Mouse (Mus musculus) A20 (cell line): ENCODE results near the gene Stard10.

ENCODE experiments used
- DNase-seq: peaks from one replicate; pipeline ENCODE4 v3.0.0-alpha.2; 2011; ENCODE audit warnings: low read depth, low spot score

Stard10 gene

DNA sequence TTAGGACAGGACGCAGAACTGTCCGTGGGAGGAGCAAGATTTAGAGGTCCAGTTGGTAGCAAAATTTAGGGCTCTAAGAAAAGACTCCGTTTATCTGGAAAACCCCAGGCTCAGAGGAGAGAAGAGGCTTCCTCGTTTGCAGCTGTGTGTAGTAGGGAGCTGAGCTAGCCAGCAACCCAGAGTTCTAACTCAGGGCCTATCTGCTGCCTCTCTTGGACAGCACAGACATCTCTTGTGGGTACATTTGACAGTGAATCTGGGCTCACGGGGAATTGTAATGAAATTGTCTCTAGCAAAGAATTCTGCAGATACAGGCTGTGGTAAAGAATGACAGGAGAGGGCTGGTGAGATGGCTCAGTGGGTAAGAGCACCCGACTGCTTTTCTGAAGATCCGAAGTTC is 14.2 kb upstream of the Stard10 start:
- DNase-seq, result peak; percentile 70

DNA sequence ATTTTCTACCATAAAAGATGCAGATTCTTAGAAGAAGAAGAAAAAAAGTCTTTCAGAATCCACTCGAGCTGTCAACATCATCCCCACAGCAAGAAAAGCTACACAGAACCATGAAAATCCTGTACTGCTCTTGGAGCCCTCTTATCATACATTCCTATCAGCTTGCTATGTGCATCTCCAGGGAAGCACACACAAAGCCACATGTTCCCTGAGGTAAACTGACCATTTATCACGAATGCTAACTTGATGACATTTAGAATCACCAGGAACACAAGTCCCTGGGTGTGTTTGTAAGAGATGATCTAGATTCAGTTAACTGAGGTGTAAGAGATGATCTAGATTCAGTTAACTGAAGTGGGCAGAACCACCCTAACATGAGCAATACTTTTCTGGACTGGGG is 10.0 kb upstream of the Stard10 start:
- no peak for DNase-seq

DNA sequence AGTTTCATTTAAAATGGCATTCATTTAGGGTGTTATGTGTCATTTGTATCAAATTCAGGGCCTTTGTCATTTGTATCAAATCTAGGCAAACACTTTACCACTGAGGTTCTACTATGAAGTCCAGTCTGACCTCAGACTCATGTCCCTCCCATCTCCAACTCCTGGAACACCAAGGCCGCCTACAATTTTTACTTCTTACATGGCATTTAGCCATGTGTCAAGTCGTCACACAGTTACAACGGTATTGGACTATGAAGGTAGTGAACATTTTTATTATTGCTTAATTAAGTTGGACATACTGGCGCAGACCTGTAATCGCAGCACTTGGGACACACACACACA is 6.9 kb upstream of the Stard10 start:
- no peak for DNase-seq

DNA sequence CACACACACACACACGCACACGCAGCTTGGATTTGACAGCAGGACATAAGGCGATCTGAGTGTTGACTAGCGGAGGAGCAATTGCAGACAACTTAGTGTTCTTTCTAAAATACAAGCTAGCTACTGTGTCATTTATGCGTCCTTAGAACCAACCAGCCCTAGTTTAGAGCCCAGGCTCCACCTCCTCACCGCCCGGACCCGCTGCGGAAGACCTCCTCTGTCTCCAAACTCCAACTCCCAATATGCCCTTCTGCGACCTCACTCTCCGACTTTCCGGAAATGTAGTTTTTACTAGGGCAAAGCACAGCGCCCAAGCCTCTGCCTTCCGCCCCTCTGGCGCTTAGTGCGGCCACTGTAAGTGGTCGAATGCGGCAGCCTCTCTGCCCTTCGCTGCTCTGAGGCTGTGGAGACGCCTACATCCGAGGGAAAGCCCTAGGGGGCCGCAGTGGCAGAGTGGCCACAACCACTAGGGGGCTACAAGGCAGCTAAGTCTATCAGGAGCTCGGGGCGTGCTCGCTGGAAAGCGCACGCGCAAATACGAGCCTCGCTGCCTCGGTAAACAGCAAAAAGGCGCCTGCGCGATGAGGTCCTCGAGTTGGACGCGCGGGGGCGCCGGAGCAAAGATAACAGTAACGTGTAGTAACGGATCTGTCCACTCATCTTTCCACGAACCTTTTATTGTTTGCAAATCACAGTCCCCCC is 6.4 kb upstream of the Stard10 start:
- peak; percentile 100 for DNase-seq

DNA sequence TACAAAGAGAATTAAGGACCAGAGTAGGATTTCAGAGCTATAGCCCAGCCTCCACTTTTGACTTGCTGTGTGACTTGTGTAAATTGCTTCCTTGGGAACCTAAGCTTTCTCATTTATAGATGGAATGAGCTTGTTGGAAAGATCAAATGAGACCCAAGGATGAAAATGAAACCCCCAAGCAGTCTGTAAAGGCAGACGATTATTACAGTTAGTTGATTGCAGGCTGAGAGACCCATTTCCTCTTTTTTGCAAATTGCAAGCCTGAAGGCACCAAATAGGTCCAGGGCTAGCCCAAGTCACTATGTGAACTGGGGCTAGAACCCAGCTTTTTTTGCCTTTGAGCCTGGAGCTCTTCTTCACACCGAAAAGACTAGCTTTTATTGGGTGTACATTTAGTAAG is 5.8 kb upstream of the Stard10 start:
- DNase-seq, result no peak

DNA sequence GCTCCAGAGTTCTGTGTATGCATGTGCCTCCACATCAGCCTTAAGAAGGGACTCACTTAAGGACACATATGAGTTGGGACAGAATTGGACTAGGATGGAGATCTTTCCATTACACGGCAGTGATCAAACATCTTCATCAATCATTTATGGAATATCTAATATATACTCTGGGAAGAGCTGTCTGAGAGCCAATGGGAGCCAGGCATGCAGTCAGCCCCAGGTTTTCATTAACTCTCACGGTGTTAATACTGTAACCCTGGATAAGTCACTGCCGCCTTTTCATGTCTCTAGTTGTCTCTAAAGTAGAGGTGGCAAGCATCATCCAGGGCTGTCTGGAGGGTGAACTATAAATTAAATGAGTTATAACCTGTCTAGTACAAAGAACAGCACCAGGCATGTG is 3.9 kb upstream of the Stard10 start:
- DNase-seq, result no peak

DNA sequence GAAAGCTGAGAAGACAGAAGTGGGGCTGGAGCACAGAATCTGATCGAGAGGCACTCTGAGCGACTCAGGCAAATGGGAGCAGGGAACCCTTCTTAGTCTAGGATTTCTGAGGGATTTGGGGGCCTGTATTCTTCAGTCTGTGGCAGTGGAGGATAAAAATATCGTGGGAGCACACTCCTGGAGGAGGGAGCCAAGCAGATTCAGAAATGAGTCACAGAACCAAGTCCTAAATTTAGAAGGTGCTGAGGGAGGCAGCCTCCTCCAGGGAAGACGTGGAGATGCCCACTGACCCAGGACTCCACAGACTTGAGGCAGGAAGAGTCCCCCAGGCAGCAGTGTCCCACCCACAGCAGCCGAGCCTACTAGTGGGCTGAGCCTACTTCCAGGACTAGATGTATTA is 2.5 kb upstream of the Stard10 start:
- DNase-seq, result no peak

DNA sequence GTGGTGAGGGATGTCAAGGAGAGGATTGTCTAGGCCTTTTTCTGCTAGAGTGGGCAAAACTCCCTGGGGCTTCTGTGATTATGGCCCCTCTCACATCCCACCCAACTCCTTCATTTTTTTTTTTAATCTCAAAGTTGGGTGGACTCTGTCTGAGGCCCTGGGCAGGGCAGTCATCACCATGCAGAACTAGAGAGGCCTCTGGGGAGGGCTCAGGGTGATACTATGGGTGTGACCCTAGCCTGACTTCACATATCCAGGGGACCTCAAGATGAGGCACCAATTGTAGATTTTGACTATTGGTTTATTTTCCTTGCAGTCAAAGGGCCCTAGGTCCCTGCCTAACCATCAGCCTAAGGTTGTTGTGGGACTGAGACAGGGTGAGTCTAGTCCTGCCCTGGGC is 1.2 kb upstream of the Stard10 start:
- no peak for DNase-seq

DNA sequence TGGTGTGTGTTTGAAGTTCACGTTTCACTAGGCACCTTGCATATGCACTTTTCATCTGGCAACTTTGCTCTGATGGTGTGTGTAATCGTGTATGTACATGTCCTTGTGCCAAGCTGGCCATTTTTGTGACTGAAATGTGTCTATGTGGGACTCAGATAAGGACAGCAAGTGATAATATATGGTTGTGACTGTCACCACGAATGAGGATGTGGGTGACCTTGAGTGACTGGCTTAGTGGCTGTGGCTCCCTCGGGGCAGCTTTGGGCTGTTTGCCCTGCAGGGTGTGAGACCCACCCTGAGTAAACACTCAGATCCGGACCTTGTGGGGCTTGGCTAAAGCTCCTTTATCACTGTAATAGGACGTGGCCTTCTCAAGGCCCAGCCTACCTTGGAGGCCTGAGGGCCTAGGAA is 290 bp upstream of the Stard10 start:
- DNase-seq, result no peak

DNA sequence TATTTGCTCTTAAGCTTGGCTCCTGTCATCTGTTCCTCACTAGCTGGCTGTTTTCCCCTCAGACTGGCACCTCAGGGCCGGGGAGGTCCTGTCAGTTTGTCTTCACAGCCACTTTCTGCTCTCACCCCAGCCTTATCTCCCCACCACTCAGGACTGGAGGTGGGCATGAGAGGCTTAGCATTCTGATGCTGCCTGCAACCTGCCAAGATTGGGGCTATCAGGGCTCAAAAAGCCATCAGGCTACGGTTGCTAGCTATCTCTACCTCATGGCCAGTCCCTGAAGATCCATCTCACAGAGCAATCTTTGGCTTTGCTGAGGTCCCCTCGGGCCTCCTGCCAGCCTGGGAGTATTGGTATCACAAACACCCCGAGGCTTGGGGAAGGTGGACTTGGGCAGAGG is 2.0 kb downstream of the Stard10 start:
- no peak for DNase-seq

DNA sequence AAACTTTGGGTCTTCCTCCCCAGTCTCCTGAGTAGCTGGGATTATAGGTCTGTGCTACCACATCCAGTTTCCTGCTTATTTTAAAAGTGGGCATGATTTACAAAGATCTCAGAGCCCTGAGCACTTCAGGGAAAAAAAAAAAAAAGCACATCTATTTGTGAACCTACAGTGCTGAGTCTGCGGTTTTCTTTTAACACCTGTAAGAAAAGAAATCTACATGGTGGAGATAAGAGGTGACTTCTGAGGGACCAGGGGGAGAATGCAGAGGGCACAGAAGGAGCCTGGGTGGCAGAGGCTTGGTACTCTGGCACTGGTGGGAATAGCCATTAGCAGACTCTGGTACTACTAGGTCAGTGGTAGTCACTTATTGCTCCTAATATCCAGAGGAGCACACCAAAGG is 2.9 kb downstream of the Stard10 start:
- DNase-seq, result no peak

DNA sequence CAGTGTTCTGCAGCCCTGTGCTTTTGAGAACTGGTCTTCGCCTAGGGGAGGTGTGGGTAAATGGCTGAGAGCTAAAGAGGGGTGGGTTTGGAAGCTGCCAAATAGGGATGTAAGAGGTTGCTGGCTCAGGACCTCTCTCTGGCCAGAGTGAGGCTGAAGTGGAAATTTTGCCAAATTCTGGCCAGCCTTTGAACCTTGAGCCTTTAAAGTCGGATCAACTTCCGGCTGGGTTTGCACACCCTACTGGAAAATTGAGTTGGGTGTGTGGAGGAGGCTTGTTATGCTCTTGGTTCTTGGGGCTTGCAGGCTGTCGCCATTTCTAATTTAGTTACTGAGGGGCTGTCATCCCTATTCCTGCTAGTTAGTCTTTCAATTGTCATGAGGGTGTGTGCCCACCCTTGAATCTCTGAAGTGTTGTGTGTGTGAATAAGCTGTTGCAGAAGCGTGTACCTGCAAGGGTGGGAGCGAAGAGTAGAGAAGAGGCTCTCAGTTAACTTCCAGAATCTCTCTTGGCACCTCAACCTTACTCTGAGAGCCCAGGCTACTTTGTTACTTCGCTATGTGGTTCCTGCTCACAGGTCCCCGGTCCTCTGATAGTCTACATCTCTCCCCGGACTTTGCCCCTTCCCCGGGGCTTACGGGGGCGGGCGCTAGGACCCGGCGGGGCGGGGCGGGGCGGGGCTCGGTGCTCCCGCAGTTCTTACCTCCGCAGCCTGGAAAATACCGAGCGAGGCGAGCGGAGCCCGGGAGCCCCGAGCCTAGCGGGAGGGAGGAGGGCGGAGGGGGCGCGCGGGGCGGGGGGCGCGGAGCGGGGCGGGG is 3.7 kb downstream of the Stard10 start:
- DNase-seq, result peak; percentile 48

DNA sequence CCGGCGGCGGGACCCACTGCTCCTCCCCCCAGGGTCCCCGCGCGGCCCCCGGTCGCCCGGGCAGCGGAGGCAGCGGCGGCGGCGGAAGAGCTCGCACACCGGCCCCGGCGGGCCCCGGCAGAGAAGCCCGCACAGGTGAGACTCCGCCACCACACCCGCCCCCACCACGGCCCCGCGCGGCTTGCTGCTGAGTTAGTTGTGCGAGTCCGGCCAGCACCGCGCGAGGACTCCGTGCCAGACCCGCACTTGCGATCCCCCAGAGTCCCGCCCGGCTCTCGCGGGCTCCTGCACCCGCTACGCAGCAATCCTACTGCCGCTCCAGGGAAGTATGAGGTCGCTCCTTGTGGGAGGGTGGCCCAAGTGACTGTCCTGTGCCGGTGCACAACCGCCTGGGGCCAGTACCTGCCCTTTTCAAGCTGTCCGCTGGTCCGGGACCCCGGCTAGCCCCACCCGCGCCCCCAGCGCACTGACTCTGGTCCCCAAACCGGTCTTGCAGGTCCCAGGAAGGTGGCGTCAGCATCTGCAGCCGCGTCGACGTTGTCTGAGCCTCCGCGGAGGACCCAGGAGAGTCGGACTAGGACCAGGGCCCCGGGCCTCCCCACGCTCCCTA is 4.4 kb downstream of the Stard10 start:
- peak; percentile 22 for DNase-seq

DNA sequence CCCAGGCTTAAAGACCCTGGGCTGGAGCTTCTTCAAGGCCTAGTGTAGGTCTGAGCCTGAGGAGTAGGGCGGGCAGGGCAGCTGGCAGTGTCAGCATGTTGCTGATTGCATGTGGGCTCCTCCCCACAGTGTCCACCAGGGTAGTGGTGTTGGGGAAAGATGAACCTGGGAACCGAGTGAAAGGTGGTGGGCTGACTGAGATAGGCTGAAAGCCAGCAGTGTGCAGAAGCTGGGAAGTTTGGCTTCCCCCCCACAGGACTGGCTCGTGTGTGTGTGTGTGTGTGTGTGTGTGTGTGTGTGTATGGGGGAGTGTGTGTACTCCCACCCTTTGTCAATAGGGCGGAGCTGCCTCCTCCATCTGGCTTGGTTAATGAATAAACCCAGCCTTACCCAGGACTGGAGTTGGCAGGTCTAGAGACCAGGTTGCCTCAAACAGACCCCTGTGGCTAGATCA is 6.3 kb downstream of the Stard10 start:
- DNase-seq, result no peak

DNA sequence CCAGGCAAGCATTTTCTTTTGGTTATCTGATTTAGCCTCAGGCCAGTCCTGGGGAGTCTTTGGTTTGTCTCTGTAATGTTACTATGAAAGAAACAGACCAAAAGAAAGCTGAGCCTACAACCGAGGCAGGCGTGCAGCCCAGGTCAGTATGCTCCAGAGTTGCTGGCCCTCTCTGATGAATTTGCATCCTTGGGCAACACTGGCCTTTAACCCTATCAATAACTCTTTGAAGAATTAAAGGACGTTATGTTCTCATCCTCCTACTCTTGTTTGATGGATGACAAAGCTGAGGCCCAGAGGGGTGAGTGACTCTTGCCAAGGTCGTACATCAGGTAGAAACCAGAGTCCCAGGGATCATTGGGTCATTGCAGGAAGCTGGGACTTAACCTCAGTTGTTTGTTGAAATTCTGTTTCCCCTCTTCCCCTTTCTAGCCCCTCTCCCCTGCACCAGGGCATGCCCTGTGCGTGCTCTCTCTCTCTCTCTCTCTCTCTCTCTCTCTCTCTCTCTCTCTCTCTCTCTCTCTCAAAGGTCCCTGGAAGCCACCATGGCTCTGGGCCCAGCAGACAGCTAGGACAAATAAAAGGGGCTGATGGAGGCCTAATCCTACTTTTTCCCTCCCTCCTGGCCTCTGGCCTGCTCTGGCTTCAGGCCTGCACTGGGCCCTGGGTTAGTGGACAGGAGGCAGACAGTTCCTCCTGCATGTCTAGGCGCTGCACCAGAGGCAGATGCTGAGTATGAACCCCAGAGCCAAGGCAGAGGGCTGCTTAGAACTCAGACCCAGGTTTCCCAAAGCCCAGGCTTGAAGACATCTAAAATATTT is 7.5 kb downstream of the Stard10 start:
- no peak for DNase-seq

DNA sequence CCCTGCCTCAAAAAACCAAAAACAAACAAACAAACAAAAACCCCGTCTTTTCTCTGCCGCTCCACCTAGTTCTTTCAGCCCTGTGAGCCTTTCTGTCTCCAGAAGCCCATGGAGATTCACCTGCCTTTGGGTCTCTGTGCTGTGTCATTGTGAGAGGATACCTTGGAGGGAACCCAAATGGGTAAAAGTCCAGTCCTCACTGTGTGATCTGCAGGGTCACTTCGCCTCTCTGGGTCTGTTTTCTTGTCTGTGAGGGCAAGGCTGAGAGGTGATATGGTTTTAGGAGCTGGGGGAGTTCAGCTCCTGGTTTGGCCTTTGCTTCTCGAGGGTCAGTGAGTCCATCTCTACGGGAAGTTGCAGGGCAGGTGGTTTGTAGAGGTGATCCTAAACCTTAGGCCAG is 9.1 kb downstream of the Stard10 start:
- no peak for DNase-seq

DNA sequence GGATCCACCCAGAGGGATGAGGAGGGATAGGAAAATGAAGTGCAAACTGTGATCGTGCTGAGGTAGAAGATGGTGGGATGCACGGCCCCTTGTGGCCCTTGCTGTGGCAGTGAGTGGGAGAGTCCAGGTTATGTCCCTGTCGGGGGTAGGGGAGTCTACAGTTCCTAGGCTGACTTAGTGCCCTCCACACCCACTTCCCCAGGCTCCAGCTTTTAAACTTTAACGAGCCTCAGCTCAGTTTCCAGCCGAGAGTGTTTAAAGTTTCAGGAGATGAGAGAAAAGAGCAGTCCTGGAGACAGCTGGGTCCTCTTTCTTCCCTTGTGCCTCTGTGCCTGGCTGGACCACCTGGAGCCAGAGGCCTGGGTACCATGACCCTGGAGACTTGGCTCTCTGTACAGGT is 10.4 kb downstream of the Stard10 start:
- DNase-seq, result no peak

DNA sequence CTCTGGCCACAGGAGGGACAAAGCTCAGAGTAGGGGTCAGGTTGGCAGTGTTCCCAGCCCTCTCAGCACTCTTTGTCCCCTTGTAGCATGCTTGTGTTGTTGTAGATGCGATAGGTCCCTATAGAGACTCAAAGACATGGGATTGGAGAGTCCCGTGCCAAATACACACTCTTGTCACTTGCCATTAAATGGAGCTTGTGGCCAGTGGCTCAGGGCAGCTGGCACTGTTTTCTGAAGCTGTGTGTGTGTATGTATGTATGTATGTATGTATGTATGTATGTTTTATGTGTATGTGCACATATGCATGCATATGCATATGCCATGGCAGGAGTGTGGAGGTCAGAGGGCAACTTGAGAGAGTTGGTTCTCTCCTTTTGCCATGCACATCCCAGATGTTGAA is 10.9 kb downstream of the Stard10 start:
- no peak for DNase-seq

DNA sequence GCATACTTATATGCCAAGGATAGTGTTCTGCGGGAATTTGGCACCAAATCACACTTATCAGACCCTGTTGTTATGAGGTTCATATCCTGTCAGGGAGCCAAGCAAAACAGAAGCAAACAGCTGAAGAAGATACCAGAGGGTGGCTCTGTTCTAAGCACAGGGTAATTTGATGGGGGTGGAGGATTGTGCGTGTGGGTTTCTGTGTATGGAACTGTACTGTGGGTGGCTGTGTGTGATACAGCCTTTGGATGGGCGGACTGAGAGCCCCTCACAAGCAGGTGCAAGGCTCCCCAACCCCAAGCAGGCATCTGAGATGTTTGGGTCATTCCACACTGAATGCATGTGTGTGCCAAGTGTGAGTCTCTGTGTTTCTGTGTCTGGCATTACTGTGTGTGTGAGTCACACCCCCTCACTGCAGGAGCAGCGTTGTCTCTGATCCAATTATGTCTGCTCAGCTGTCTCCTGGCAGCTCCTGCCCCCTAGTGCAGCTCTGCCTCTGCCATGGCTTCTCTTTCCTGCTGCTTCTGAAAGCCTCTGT is 11.8 kb downstream of the Stard10 start:
- DNase-seq, result no peak

DNA sequence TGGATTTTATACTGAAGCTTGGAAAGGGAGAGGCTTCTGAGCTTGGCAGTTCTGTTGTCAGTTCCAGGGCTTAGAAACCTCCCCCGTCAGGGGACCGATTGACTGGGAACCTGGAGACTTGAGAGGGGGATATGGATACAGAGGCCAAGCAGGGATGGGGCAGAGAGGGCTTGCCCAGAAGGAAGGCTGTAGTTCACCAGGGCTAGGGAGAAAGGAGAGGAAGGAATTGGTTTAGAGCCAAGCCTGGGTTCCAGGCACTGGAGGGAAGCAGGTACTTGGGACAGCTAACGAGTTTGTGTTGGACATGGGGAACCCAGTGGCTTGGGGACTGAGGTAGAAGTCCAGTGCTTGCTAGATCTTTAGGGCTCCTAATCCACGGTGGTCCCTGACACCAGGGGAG is 12.7 kb downstream of the Stard10 start:
- DNase-seq, result no peak

DNA sequence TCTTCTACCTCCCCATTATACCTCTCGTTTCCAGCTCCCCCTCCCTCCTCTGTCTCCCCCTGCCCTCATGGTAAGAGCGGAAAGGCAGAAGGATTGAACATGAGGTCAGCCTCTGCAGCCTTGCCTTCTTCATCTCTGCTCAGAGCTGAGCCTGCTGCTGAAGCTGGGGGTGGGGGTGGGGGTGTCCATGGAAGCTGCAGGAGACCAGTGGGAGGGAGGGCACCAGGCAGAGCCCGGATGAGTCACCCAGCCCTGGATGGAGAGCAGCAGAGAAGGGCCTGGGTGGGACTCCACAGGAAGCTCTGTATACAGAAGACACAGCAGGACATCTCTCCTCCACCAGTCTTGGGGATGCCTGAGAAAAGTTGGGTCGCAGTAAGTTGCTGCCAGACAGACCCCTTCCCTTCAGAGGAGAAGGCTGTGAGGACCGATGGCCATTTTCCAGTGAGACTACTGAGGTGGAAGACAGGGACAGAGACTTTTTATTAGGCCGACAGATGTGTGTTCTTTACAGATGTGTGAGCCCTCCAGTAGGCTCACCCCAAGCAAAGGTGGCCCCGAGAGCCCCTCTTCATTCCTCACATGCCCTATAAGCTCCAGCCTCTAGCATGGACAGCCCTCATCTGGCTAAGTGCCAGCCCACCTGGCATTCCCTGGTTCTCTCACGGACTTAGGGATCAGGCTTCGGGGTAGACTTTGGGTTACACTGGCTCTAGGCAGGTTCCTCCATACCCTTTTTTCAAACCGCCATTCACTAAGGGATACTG is 13.4 kb downstream of the Stard10 start:
- DNase-seq, result no peak
